Mouse (Mus musculus) C2C12 (cell line): Measurements from ENCODE around the gene Gm21887.
"Not testable (repeated sequence)": the region's sequence is repeated elsewhere in the genome, so short reads cannot be mapped to it uniquely, and the experiment has no call there.

Experiments
- CTCF ChIP-seq: IDR thresholded peaks from one replicate; pipeline ENCODE4 v1.5.1; 2011; ENCODE audit not compliant: control insufficient read depth, insufficient read depth, insufficient read length
- MAX ChIP-seq: IDR thresholded peaks from one replicate; pipeline ENCODE4 v1.6.1; 2011; ENCODE audit warnings: mild to moderate bottlenecking, control low read depth
- MYOD1 ChIP-seq: IDR thresholded peaks from one replicate; pipeline ENCODE4 v1.6.1; 2011; ENCODE audit warnings: low read depth; ENCODE audit not compliant: control insufficient read depth, insufficient read length

- TF ChIP-seq CTCF, MAX, MYOD1: not testable (repeated sequence)
These were observed 22.7 kb upstream of the Gm21887 start for GRCm38 (mm10) chrX:169986519-169987367.
